Mouse (Mus musculus): ENCODE data around the gene Arhgap30. TPM values are rescaled to one million over a fixed set of nuclear protein-coding genes. Genes with fewer than 3 reads are reported as not detected.
A peak's percentile ranks its signal among the peaks of the same experiment; 100 is the strongest.

Gene Arhgap30
- polyA plus RNA-seq, 1 experiment from 2014 or later, result 0.59 TPM

DNA sequence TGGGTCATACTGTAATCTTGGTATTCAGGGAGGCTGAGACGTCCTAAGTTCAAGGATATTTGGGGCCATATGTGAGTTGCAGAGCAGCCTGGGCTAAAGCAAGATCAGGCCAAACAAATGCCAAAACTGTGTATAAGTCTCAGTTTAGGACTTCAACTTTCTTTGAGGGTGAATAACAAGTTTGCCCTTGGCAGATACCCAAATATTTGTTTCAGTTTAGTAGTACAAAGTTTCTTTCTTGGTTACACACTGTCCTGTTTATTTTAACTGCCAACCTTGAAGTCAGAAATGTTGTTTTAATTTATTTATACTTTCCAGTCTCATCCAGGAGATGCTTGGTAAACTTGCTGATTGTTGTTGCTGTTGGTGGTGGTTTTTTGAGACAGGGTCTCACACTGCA is 47.2 kb downstream of the Arhgap30 start:
- Histone ChIP-seq H3K9ac (ENCODE audit: low read depth, low read length) (no peak overlapping the region), H3K27ac (ENCODE audit: low read length) (no peak overlapping the region), H3K4me3 (ENCODE audit: low read depth, low read length) (no peak overlapping the region), H3K4me1 (ENCODE audit: control insufficient read depth, insufficient read depth, low read length) (0 out of 2 replicates have a peak, but pooled peaks cover 3% of the 10 kb centered on the region), H3K27me3 (ENCODE audit: control insufficient read depth, insufficient read depth, low read depth, low read length) (peaks cover 31% of the 10 kb centered on the region), H3K4me2 (ENCODE audit: low read length) (no peak overlapping the region), H3K9me3 (replicated peaks; ENCODE audit: control insufficient read depth, low read length, poor library complexity, severe bottlenecking) (no peaks in the 10 kb centered on the region), H3K36me3 (ENCODE audit: control insufficient read depth, insufficient read depth, low read length) (no peaks in the 10 kb centered on the region)
- 70% methylated on average over 1 of the region's 1 CpGs for WGBS
- no peak for ATAC-seq

DNA sequence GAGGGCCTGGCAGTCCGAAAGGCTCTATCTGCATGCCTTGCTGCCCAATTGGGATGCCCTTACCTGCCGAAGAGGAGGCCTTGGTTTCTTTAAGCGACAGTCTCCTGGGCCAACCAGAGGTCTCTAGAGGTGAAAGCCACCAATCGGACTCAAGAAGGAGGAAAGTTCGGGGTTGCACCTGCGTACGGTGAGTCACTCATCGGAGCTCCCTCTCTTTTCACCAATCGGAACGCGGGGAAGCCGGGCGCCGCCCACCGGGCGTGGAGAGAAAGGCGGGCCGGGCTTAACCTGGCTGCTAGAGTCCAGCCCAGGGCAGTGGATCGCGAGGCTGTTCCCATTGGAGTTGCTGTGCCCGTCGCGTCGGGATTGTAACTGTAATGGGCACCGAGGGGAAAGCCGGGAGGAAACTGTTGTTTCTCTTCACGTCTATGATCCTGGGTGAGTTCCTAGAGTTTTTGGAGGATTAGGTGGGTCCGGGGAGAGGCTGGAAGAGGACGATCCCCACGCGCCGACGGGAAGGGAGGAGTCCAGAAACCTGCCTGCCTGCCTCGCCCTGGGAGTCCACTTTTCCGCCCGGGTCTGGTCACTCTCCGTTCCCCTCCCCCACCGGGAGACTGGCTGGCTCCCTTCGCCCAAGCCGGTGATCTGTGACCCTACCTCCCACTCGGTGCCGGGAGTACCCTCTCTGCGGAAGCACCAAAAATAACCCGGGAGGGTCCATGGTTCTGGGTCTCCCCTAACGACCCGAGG is 48.7 kb downstream of the Arhgap30 start, which contains the start of gene F11r:
F11r (plus strand) TSS at position 272 of the 750 bp plus-strand sequence.
- peaks cover 31% of the 10 kb centered on the region for H3K27me3 ChIP-seq (ENCODE audit: control insufficient read depth, insufficient read depth, low read depth, low read length)
- peak; percentile 80 for ATAC-seq

DNA sequence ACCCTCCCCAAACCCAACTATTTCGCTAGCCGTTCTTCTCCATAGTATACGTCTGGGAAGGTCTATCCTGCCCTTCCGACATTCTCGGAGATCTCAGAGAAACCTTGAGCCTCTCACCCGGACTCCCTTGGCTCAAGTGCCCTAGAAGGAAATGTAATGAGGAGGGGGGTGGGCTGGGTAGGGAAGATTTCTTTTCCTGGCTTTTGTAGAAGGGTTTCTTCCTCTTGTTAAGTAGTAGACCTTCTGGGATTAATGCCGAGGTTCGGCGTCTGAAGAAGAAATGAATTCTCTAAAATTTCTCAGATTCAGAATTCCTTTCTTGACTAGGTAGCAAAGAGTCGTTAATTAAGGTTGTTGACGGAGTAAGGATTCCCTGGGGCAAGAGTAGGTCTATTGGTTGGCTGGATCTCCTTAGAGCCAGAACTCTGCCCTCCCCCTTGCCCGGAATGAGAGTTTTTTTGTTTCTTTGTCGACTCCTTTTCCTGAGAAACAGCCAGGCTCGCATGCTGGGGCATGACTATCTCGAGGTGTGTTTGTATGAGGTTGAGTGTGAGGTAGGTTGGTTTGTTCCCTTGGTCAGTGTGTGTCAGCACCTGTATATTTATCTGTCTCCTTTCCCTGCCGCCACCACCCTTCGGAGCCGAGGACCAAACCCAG is 49.4 kb downstream of the Arhgap30 start:
- 0 out of 2 replicates have a peak, but pooled peaks have one; percentile 42 for ATAC-seq
- Histone ChIP-seq H3K9ac (ENCODE audit: low read depth, low read length) (no peak overlapping the region), H3K9me3 (replicated peaks; ENCODE audit: control insufficient read depth, low read length, poor library complexity, severe bottlenecking) (no peaks in the 10 kb centered on the region), H3K4me2 (ENCODE audit: low read length) (peak overlapping the region; percentile 54), H3K36me3 (ENCODE audit: control insufficient read depth, insufficient read depth, low read length) (no peaks in the 10 kb centered on the region), H3K4me1 (ENCODE audit: control insufficient read depth, insufficient read depth, low read length) (0 out of 2 replicates have a peak, but pooled peaks cover 3% of the 10 kb centered on the region), H3K27me3 (ENCODE audit: control insufficient read depth, insufficient read depth, low read depth, low read length) (peaks cover 31% of the 10 kb centered on the region), H3K4me3 (ENCODE audit: low read depth, low read length) (peak overlapping the region; percentile 34), H3K27ac (ENCODE audit: low read length) (no peak overlapping the region)
- 8% methylated on average over 18 of the region's 18 CpGs for WGBS

More for the DNA sequence above, 48.7 kb downstream of the Arhgap30 start, which contains the start of gene F11r:
- no peaks in the 10 kb centered on the region for H3K9me3 ChIP-seq (replicated peaks; ENCODE audit: control insufficient read depth, low read length, poor library complexity, severe bottlenecking)
- WGBS, result under 1% methylated on average over 45 of the region's 46 CpGs
- peak within 1 kb of the TSS; percentile 54 for H3K4me2 ChIP-seq (ENCODE audit: low read length)
- no peak within 1 kb of the TSS for H3K9ac ChIP-seq (ENCODE audit: low read depth, low read length)
- no peak within 1 kb of the TSS for H3K27ac ChIP-seq (ENCODE audit: low read length)
- 0 out of 2 replicates have a peak, but pooled peaks cover 3% of the 10 kb centered on the region for H3K4me1 ChIP-seq (ENCODE audit: control insufficient read depth, insufficient read depth, low read length)
- no peaks in the 10 kb centered on the region for H3K36me3 ChIP-seq (ENCODE audit: control insufficient read depth, insufficient read depth, low read length)
- H3K4me3 ChIP-seq (ENCODE audit: low read depth, low read length), result peak within 1 kb of the TSS; percentile 34

DNA sequence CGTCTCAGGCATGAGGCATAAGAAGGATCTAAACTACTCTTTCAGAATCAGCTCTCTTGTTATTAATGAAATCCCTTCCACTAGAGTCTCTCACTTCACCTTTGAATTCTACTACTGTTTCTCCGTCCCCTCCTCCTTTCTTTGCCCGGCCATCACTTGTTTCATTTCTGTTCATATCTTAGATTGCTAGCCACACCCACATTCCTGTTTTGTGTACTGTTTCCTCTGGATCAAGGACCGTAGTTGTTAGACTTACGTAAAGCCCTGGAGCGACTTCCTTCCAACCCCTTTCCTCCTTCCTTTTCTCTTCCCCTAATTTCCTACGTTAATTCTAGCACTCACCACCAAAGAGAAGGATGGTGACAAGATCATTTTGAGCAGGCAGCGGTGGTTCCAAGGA is 50.3 kb downstream of the Arhgap30 start:
- Histone ChIP-seq H3K27me3 (ENCODE audit: control insufficient read depth, insufficient read depth, low read depth, low read length) (peaks cover 31% of the 10 kb centered on the region), H3K4me3 (ENCODE audit: low read depth, low read length) (no peak overlapping the region), H3K9ac (ENCODE audit: low read depth, low read length) (no peak overlapping the region), H3K4me1 (ENCODE audit: control insufficient read depth, insufficient read depth, low read length) (0 out of 2 replicates have a peak, but pooled peaks cover 3% of the 10 kb centered on the region), H3K36me3 (ENCODE audit: control insufficient read depth, insufficient read depth, low read length) (no peaks in the 10 kb centered on the region), H3K4me2 (ENCODE audit: low read length) (no peak overlapping the region; the same call in 1 of the 2 replicates), H3K9me3 (replicated peaks; ENCODE audit: control insufficient read depth, low read length, poor library complexity, severe bottlenecking) (no peaks in the 10 kb centered on the region), H3K27ac (ENCODE audit: low read length) (no peak overlapping the region)
- no peak for ATAC-seq
- WGBS, result 63% methylated on average over 8 of the region's 8 CpGs

DNA sequence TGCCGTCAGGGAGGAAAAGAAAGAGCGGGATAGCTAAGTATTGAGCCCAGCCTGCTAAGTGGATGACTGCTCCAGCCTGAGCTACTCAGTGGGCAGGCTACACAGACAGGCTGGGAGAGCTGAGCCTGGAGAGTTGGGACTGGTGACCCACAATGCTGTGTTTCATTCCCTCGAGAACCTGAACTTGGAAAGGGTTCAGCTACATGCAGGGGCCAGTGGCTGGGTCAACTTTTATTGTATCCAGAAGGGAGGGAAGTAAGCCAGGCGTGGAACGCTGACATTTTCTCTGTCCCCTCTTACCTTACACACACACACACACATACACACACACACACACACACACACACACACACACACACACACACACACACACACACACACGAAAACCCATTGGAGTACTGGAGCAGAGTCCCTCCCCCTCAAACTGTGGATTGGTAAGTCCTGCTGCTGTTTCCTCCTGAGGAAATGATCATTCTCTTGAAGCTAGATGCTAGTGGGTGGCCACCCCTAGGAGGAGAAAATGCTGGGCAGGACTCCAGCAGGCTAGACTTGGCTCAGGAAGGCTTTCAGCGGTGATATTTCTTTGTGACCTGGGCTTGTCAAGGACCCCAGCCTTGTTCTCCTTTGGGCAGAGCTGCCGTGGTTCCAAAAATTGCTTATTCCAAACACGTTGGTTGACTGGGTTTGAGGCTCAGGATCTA is 51.4 kb downstream of the Arhgap30 start:
- H3K4me3 ChIP-seq (ENCODE audit: low read depth, low read length), result no peak overlapping the region
- 60% methylated on average over 9 of the region's 9 CpGs for WGBS
- no peak for ATAC-seq
- no peaks in the 10 kb centered on the region for H3K36me3 ChIP-seq (ENCODE audit: control insufficient read depth, insufficient read depth, low read length)
- H3K9me3 ChIP-seq (replicated peaks; ENCODE audit: control insufficient read depth, low read length, poor library complexity, severe bottlenecking), result no peaks in the 10 kb centered on the region
- H3K4me2 ChIP-seq (ENCODE audit: low read length), result no peak overlapping the region
- H3K9ac ChIP-seq (ENCODE audit: low read depth, low read length), result no peak overlapping the region
- H3K4me1 ChIP-seq (ENCODE audit: control insufficient read depth, insufficient read depth, low read length), result 0 out of 2 replicates have a peak, but pooled peaks cover 3% of the 10 kb centered on the region
- H3K27ac ChIP-seq (ENCODE audit: low read length), result 0 out of 2 replicates have a peak overlapping the region, but pooled peaks have one; percentile 13
- H3K27me3 ChIP-seq (ENCODE audit: control insufficient read depth, insufficient read depth, low read depth, low read length), result peaks cover 31% of the 10 kb centered on the region

DNA sequence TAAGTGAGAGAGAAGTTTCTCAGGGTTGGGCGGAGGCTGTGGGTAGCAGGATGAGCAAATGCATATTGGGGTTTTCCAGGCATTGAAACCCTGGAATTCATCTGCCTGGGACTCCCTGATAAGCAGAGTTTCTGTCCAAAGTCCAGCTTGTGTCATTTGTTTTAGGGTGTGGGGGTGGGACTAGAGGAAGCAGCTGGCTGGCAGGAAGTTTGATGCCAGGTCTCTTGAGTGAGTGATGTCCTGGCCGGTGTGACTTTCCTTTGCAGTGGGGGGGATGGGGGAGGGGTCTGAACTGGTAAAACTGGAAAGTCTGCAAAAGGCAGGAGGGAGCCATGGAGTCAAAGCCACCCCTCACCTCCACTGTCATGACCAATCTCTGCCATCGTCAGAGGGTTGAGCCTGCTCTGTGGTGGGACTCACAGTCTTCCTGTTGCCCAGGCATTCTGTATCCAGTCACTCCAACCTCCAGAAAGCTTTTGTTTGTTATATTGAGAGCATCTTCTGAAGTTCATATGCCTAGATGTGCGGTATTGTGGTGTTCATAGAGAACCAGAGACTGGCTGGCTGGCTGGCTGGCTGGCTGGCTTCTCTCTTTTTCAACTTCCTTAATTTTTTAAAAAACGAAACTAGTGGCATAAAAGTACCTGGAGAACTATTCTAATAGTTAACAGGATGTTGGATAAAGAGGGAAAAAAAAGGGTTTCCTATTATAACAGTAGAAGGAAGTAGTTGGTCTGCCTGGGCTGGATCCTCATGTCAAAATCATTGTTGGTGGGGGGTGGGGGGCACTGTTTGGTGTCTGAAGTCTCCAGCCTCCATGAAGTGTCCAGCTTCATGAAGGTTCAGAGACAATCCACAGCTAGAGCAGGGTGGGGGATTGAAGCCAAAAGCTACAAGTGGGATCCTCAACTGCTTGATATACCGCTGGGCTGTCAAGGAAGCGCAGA is 53.0 kb downstream of the Arhgap30 start:
- no peak overlapping the region for H3K4me3 ChIP-seq (ENCODE audit: low read depth, low read length)
- 0 out of 2 replicates have a peak, but pooled peaks cover 3% of the 10 kb centered on the region for H3K4me1 ChIP-seq (ENCODE audit: control insufficient read depth, insufficient read depth, low read length)
- H3K27ac ChIP-seq (ENCODE audit: low read length), result no peak overlapping the region
- ATAC-seq, result no peak
- no peak overlapping the region for H3K4me2 ChIP-seq (ENCODE audit: low read length)
- no peak overlapping the region for H3K9ac ChIP-seq (ENCODE audit: low read depth, low read length)
- peaks cover 26% of the 10 kb centered on the region for H3K27me3 ChIP-seq (ENCODE audit: control insufficient read depth, insufficient read depth, low read depth, low read length)
- WGBS, result 64% methylated on average over 7 of the region's 7 CpGs
- H3K36me3 ChIP-seq (ENCODE audit: control insufficient read depth, insufficient read depth, low read length), result no peaks in the 10 kb centered on the region
- H3K9me3 ChIP-seq (replicated peaks; ENCODE audit: control insufficient read depth, low read length, poor library complexity, severe bottlenecking), result no peaks in the 10 kb centered on the region

DNA sequence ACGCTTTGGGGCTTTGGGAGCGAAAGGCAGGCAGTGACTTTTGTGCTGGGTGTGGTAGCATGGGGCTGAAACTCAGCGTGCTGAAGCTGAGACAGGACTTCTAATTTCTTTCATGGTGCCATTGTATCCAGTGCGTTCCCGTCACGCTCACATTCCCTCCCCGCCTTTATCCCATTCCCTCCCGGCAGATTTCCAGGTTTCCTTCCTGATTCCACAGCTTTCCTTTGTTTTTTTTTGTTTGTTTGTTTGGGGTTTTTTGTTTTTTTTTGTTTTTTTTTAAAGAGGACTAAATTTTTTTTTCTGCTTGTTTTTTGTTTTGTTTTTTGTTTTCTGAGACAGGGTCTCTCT is 53.6 kb downstream of the Arhgap30 start:
- H3K27ac ChIP-seq (ENCODE audit: low read length), result no peak overlapping the region
- WGBS, result 49% methylated on average over 8 of the region's 8 CpGs
- no peaks in the 10 kb centered on the region for H3K9me3 ChIP-seq (replicated peaks; ENCODE audit: control insufficient read depth, low read length, poor library complexity, severe bottlenecking)
- no peak overlapping the region for H3K4me3 ChIP-seq (ENCODE audit: low read depth, low read length)
- no peak for ATAC-seq
- no peak overlapping the region for H3K9ac ChIP-seq (ENCODE audit: low read depth, low read length)
- no peak overlapping the region for H3K4me2 ChIP-seq (ENCODE audit: low read length)
- H3K27me3 ChIP-seq (ENCODE audit: control insufficient read depth, insufficient read depth, low read depth, low read length), result peaks cover 20% of the 10 kb centered on the region
- 0 out of 2 replicates have a peak, but pooled peaks cover under 1% of the 10 kb centered on the region for H3K4me1 ChIP-seq (ENCODE audit: control insufficient read depth, insufficient read depth, low read length)
- no peaks in the 10 kb centered on the region for H3K36me3 ChIP-seq (ENCODE audit: control insufficient read depth, insufficient read depth, low read length)

DNA sequence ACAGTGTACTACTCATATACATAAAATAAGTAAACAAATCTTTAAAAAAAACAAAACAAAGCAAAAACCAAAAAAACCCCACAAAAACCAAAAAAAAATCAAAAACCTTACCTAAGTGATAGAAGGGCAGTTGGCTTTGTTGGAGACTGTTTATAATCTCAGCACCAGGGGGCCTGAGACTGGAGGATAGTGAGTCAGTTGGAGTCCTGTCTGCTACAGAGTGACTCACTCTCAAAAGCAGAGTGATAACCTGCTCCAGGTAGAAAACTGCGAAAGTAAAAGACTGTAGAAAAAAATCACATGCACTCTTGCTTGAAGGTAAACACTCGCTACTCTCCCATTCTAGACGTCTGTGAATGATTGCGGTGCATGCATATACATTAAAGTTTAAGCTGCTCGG is 56.3 kb downstream of the Arhgap30 start:
- WGBS, result 90% methylated on average over 5 of the region's 5 CpGs
- Histone ChIP-seq H3K36me3 (ENCODE audit: control insufficient read depth, insufficient read depth, low read length) (no peaks in the 10 kb centered on the region), H3K4me1 (ENCODE audit: control insufficient read depth, insufficient read depth, low read length) (no peaks in the 10 kb centered on the region), H3K27me3 (ENCODE audit: control insufficient read depth, insufficient read depth, low read depth, low read length) (peaks cover under 1% of the 10 kb centered on the region; the same call in 1 of the 2 replicates), H3K9ac (ENCODE audit: low read depth, low read length) (no peak overlapping the region), H3K4me2 (ENCODE audit: low read length) (no peak overlapping the region), H3K9me3 (replicated peaks; ENCODE audit: control insufficient read depth, low read length, poor library complexity, severe bottlenecking) (no peaks in the 10 kb centered on the region), H3K4me3 (ENCODE audit: low read depth, low read length) (no peak overlapping the region), H3K27ac (ENCODE audit: low read length) (no peak overlapping the region)
- ATAC-seq, result no peak

Data from midbrain, embryonic 16.5 days (tissue).